Mouse (Mus musculus): ENCODE data around the gene Zbtb16.

- no peak for TF ChIP-seq CTCF (IDR thresholded peaks at IDR 0.05)
- TF ChIP-seq POLR2A (IDR thresholded peaks at IDR 0.05; ENCODE audit: insufficient read depth, low read depth, low read length): no peak
Measured at GRCm38 (mm10) chr9:48795740-48796139, 40.3 kb downstream of the Zbtb16 start.
